Mouse (Mus musculus) E14TG2a.4 (cell line): Measurements from ENCODE around the gene Bpifa2.
A peak's percentile ranks its signal among the peaks of the same experiment; 100 is the strongest.

Experiments
- CTCF ChIP-seq: conservative IDR thresholded peaks from 2 replicates; pipeline ENCODE4 v1.5.1; 2014; ENCODE audit warnings: low read length
- NANOG ChIP-seq: IDR thresholded peaks from 2 replicates; pipeline ENCODE4 v1.6.1; 2014; ENCODE audit warnings: borderline replicate concordance, low read length, mixed read lengths

GRCm38 (mm10) chr2:154058690-154059089 is 50.6 kb downstream of the Bpifa2 start:
- no peak for TF ChIP-seq CTCF
- peak; percentile 19; the same call in 1 of the 2 replicates for TF ChIP-seq NANOG
